Mouse (Mus musculus) kidney, embryonic 15.5 days (tissue): ENCODE results near the gene Slc25a36. TPM values are rescaled to one million over a fixed set of nuclear protein-coding genes. Genes with fewer than 3 reads are reported as not detected.

Experiments
- ATAC-seq: fragments of 200-750 bp; cut with Nextera tagmentation; replicated peaks from 2 replicates; pipeline ENCODE4 v1.8.0; 2017; ENCODE audit warnings: moderate TSS enrichment; ENCODE audit not compliant: low FRiP score
- H3K27ac ChIP-seq: fragments of 300-500 bp; sonication (generic); 2 replicates; pipeline ENCODE4 v1.5.1; 2015; ENCODE audit warnings: mild to moderate bottlenecking, inconsistent platforms
- H3K27me3 ChIP-seq: fragments of 300-500 bp; sonication (generic); 2 replicates; pipeline ENCODE4 v1.6.1; 2015; ENCODE audit warnings: inconsistent platforms
- H3K36me3 ChIP-seq: fragments of 300-500 bp; sonication (generic); 2 replicates; pipeline ENCODE4 v1.6.1; 2015; ENCODE audit warnings: inconsistent platforms
- H3K4me1 ChIP-seq: fragments of 300-500 bp; sonication (generic); 2 replicates; pipeline ENCODE4 v1.6.1; 2015; ENCODE audit warnings: inconsistent platforms
- H3K4me2 ChIP-seq: fragments of 300-500 bp; sonication (generic); 2 replicates; pipeline ENCODE4 v1.6.1; 2015; ENCODE audit warnings: moderate library complexity, mild to moderate bottlenecking, inconsistent platforms
- H3K4me3 ChIP-seq: fragments of 300-500 bp; sonication (generic); replicated peaks from 2 replicates; pipeline ENCODE4 v1.5.1; 2015; ENCODE audit warnings: mild to moderate bottlenecking, inconsistent platforms
- H3K9ac ChIP-seq: fragments of 300-500 bp; sonication (generic); 2 replicates; pipeline ENCODE4 v1.6.1; 2015; ENCODE audit warnings: mild to moderate bottlenecking, inconsistent platforms
- H3K9me3 ChIP-seq: fragments of 300-500 bp; sonication (generic); replicated peaks from 2 replicates; pipeline ENCODE4 v1.6.1; 2016; ENCODE audit warnings: inconsistent platforms
- WGBS: fragments of 180-500 bp; shearing (Covaris S2); methylation state at CpG from one replicate; pipeline ENCODE4 v1.1.7; 2015; ENCODE audit warnings: mixed read lengths; 5-methylcytosine and 5-hydroxymethylcytosine counted together
- polyA plus RNA-seq: library from polyadenylated mRNA; unstranded; fragments of >200 nt; fragmentation: Nextera tagmentation; extraction: Ambion mirVana; gene quantifications from 2 replicates; pipeline ENCODE4 v1.2.1, GENCODE M21; 2015

Gene Slc25a36
- 68.4 and 76.6 TPM in 2 replicates for polyA plus RNA-seq

- Histone ChIP-seq H3K4me2 (peak within 1 kb of the TSS; percentile 76), H3K9ac (peak within 1 kb of the TSS; percentile 93), H3K27ac (peak within 1 kb of the TSS; percentile 94), H3K36me3 (peaks cover 6% of the 10 kb centered on the region), H3K4me3 (peak within 1 kb of the TSS; percentile 96), H3K9me3 (no peaks in the 10 kb centered on the region), H3K27me3 (no peaks in the 10 kb centered on the region), H3K4me1 (peaks cover 20% of the 10 kb centered on the region)
- peak; percentile 99 for ATAC-seq
- under 1% methylated on average over 91 of the region's 91 CpGs for WGBS
Measured at GRCm38 (mm10) chr9:97110571-97111390, at the start of gene Slc25a36. Slc25a36 (minus strand) TSS chr9:97111157.

GRCm38 (mm10) chr9:97158412-97158811 lies 47.5 kb upstream of the Slc25a36 start:
- no peak for ATAC-seq
- H3K27ac ChIP-seq: no peak overlapping the region
- 72% methylated on average over 3 of the region's 3 CpGs for WGBS

DNA sequence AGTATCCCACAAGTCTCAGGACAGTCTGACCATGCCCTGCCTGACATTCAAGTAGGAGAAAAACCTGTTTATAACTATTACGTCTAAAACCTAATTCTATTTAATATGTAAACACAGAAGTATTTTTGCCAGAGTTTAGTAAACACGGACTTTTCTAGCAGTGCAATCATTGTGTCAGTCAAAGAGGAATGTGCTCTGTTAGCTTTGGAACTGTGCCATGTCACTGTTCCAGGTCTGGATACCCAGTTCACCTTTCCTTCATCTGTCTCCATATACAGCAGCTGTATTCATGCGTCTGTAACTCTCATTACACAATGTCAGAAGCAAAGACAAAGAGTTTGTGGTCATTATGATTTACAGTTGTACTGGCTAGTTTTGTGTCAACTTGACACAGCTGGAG lies 45.0 kb upstream of the Slc25a36 start:
- Histone ChIP-seq H3K9ac (no peak overlapping the region), H3K27ac (no peak overlapping the region), H3K4me1 (0 out of 2 replicates have a peak, but pooled peaks cover 4% of the 10 kb centered on the region), H3K4me2 (no peak overlapping the region), H3K9me3 (no peaks in the 10 kb centered on the region), H3K36me3 (no peaks in the 10 kb centered on the region), H3K4me3 (no peak overlapping the region), H3K27me3 (no peaks in the 10 kb centered on the region)
- WGBS: 43% methylated on average over 3 of the region's 3 CpGs
- ATAC-seq: 0 out of 2 replicates have a peak, but pooled peaks have one; percentile 40

More at GRCm38 (mm10) chr9:97158412-97158811, 47.5 kb upstream of the Slc25a36 start:
- Histone ChIP-seq H3K27me3 (no peaks in the 10 kb centered on the region), H3K9me3 (no peaks in the 10 kb centered on the region), H3K9ac (no peak overlapping the region), H3K4me1 (0 out of 2 replicates have a peak, but pooled peaks cover 4% of the 10 kb centered on the region), H3K36me3 (no peaks in the 10 kb centered on the region), H3K4me2 (no peak overlapping the region), H3K4me3 (no peak overlapping the region)

DNA sequence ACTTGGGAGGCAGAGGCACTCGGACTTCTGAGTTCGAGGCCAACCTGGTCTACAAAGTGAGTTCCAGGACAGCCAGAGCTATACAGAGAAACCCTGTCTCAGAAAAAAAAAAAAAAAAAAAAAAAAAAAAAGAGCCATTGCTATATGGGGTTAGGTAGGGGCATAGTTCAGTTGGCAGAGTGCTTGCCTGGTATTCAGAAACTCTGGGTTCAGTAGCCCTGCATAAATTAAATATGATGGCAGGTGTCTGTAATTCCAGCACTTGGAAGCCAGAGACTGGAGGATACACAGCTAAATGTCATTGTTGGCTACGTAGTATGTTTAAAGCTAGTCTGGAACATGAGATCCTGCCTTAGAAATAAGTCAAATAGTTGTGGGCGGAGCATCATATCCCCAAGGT lies 44.0 kb upstream of the Slc25a36 start:
- no peak for ATAC-seq
- Histone ChIP-seq H3K9ac (no peak overlapping the region), H3K4me1 (0 out of 2 replicates have a peak, but pooled peaks cover 4% of the 10 kb centered on the region), H3K4me2 (no peak overlapping the region), H3K27ac (no peak overlapping the region), H3K27me3 (no peaks in the 10 kb centered on the region), H3K9me3 (no peaks in the 10 kb centered on the region), H3K4me3 (no peak overlapping the region), H3K36me3 (no peaks in the 10 kb centered on the region)
- WGBS: 83% methylated on average over 4 of the region's 4 CpGs

DNA sequence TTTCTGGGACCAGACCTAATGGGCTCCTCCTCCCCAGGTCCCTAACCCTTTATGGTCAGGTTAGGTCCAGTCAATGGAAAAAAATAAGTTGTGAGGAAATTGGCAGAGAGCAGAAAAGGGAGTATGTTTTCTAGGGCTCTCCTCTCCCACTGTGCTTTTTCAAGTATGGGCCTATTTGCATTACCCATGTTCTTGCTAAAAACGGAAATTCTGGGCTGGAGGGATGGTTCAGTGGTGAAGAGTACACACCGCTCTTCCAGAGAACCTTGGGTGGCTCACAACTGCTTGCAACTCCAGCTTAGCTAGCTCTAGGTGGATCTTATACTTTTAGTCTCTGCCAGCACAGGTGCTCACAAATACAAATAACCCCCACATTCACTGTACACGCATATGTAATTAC lies 42.0 kb upstream of the Slc25a36 start:
- no peak overlapping the region for H3K4me3 ChIP-seq
- WGBS: 82% methylated on average over 3 of the region's 3 CpGs
- ATAC-seq: no peak
- no peak overlapping the region for H3K4me2 ChIP-seq
- no peaks in the 10 kb centered on the region for H3K36me3 ChIP-seq
- 0 out of 2 replicates have a peak, but pooled peaks cover 4% of the 10 kb centered on the region for H3K4me1 ChIP-seq
- no peaks in the 10 kb centered on the region for H3K9me3 ChIP-seq
- H3K9ac ChIP-seq: no peak overlapping the region
- no peak overlapping the region for H3K27ac ChIP-seq
- no peaks in the 10 kb centered on the region for H3K27me3 ChIP-seq

DNA sequence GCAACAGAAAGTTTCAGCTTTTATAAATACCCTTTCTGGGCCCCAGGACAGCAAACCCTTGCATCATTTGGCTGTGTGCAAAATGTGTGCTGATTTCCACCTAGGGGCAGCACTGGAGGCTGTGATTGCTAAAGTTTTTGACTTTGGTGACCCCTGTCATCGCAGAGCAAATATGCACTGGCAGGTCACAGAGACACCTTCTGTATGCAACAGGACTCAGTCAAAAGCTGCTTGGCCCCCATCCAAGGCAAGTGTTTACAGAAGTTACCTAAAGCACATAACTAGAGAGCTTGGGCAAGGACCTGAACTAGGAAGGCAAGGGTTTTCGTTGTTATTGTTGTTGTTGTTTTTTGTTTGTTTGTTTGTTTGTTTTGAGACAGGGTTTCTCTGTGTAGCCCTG lies 36.3 kb upstream of the Slc25a36 start:
- no peak for ATAC-seq
- Histone ChIP-seq H3K27ac (no peak overlapping the region), H3K9ac (no peak overlapping the region), H3K4me2 (no peak overlapping the region), H3K9me3 (no peaks in the 10 kb centered on the region), H3K36me3 (no peaks in the 10 kb centered on the region), H3K4me3 (no peak overlapping the region), H3K27me3 (no peaks in the 10 kb centered on the region), H3K4me1 (no peaks in the 10 kb centered on the region)
- WGBS: 67% methylated on average over 2 of the region's 2 CpGs

GRCm38 (mm10) chr9:97145351-97145750 lies 34.4 kb upstream of the Slc25a36 start:
- no peaks in the 10 kb centered on the region for H3K27me3 ChIP-seq
- H3K9me3 ChIP-seq: no peaks in the 10 kb centered on the region
- H3K4me3 ChIP-seq: no peak overlapping the region
- H3K9ac ChIP-seq: no peak overlapping the region
- no peak overlapping the region for H3K27ac ChIP-seq
- H3K4me1 ChIP-seq: no peaks in the 10 kb centered on the region
- 72% methylated on average over 6 of the region's 6 CpGs for WGBS
- H3K36me3 ChIP-seq: no peaks in the 10 kb centered on the region
- no peak overlapping the region for H3K4me2 ChIP-seq
- no peak for ATAC-seq

DNA sequence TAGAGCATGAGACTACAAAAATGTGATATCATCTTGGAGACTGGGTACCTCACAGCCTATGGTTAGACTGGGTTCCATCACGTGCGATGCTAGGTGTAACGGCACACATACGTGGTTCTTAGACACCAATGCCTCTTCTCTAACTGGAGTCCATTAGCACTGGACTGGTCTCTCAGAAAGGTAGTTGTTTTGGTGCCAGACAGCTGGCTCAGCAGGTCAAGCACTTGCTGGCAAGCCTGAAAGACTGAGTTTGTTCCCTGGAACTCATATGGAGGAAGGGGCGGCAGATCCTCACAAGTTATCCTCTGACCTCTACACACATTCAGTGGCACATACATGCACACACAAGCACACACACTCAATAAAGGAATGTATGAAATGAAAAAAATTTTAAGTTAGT lies 32.5 kb upstream of the Slc25a36 start:
- Histone ChIP-seq H3K4me2 (no peak overlapping the region), H3K9me3 (no peaks in the 10 kb centered on the region), H3K36me3 (no peaks in the 10 kb centered on the region), H3K9ac (no peak overlapping the region), H3K27me3 (no peaks in the 10 kb centered on the region), H3K4me3 (no peak overlapping the region), H3K4me1 (no peaks in the 10 kb centered on the region), H3K27ac (no peak overlapping the region)
- 93% methylated on average over 5 of the region's 5 CpGs for WGBS
- no peak for ATAC-seq

GRCm38 (mm10) chr9:97142558-97142957 lies 31.6 kb upstream of the Slc25a36 start:
- 79% methylated on average over 1 of the region's 1 CpGs for WGBS
- H3K4me1 ChIP-seq: no peaks in the 10 kb centered on the region
- no peak overlapping the region for H3K4me2 ChIP-seq
- no peak overlapping the region for H3K9ac ChIP-seq
- no peak overlapping the region for H3K4me3 ChIP-seq
- H3K9me3 ChIP-seq: no peaks in the 10 kb centered on the region
- no peaks in the 10 kb centered on the region for H3K27me3 ChIP-seq
- H3K27ac ChIP-seq: no peak overlapping the region
- H3K36me3 ChIP-seq: no peaks in the 10 kb centered on the region
- no peak for ATAC-seq

GRCm38 (mm10) chr9:97141723-97142122 lies 30.8 kb upstream of the Slc25a36 start:
- Histone ChIP-seq H3K9me3 (no peaks in the 10 kb centered on the region), H3K36me3 (no peaks in the 10 kb centered on the region), H3K27me3 (no peaks in the 10 kb centered on the region), H3K4me3 (no peak overlapping the region), H3K4me2 (no peak overlapping the region), H3K4me1 (no peaks in the 10 kb centered on the region), H3K9ac (no peak overlapping the region), H3K27ac (no peak overlapping the region)
- WGBS: 62% methylated on average over 2 of the region's 2 CpGs
- ATAC-seq: no peak

DNA sequence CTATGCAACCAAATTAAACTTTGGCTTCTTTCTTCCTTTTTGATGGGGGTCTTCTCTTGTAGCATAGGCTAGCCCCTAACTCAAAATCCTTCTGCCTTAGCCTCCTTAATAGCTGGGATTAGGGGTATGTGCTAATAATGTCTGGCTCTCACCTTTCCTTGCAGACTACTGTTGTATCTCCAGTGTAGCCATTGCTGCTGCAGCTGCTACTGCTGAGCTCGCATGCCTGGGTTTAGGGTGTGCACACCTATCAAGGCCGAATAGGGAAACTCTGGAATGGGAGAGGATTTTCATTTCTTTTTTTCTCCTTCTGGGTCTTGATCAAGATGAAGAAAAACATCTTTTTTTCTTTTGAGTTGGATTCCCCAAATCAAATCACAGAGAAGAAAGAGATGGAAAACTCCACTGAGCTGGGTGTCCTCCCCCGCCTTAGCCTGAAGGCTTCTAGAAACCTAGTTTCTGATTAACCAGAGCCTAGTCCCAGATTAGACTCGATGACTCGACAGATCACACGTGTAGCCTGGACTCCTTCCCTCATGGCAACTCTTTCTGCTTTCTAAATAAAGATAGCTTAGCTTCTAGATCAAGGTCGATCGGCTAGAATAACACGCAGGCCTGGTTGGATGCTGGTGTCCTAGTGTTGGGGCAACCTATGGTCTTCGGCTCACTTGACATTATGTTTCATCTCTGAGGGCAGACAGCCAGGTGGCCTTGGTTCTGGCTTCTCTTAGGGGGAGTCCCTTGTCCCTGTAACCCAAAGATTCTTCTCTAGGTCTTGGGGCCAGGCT lies 29.4 kb upstream of the Slc25a36 start:
- no peak overlapping the region for H3K27ac ChIP-seq
- ATAC-seq: no peak
- H3K36me3 ChIP-seq: no peaks in the 10 kb centered on the region
- H3K4me3 ChIP-seq: no peak overlapping the region
- H3K4me1 ChIP-seq: no peaks in the 10 kb centered on the region
- H3K27me3 ChIP-seq: no peaks in the 10 kb centered on the region
- 73% methylated on average over 10 of the region's 10 CpGs for WGBS
- H3K4me2 ChIP-seq: no peak overlapping the region
- no peaks in the 10 kb centered on the region for H3K9me3 ChIP-seq
- H3K9ac ChIP-seq: no peak overlapping the region

DNA sequence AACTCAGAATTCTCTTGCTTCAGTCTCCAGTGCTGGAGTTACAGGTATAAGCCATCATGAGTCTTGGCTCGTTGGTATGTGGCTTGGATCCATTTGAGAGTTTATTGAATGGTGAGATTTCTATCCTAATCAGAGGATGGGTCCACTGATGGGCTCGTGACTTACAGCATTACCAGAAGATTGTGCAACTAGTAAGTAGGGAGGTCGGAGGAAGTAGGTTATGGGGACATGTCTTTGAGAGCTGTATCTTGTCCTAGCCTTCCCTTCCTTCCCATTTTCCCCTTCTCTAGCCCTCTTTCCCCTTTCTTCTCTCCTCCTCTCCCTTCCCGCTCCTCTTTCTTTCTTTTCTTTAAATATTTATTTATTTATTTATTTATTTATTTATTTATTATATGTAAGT lies 26.7 kb upstream of the Slc25a36 start:
- H3K4me1 ChIP-seq: no peaks in the 10 kb centered on the region
- H3K27ac ChIP-seq: no peak overlapping the region
- H3K36me3 ChIP-seq: no peaks in the 10 kb centered on the region
- WGBS: 91% methylated on average over 4 of the region's 4 CpGs
- H3K4me2 ChIP-seq: no peak overlapping the region
- no peak for ATAC-seq
- H3K27me3 ChIP-seq: no peaks in the 10 kb centered on the region
- no peaks in the 10 kb centered on the region for H3K9me3 ChIP-seq
- no peak overlapping the region for H3K4me3 ChIP-seq
- no peak overlapping the region for H3K9ac ChIP-seq
